Mouse (Mus musculus) G1E (cell line): Measurements from ENCODE around the gene Atoh1.

Experiments
- CTCF ChIP-seq: IDR thresholded peaks from 2 replicates; pipeline ENCODE4 v1.5.1; 2012; ENCODE audit warnings: low read depth, low read length, inconsistent platforms, mixed read lengths
- POLR2AphosphoS5 ChIP-seq: IDR thresholded peaks from 2 replicates; pipeline ENCODE4 v1.6.1; 2012; ENCODE audit warnings: low read depth, low read length, inconsistent platforms; ENCODE audit not compliant: insufficient replicate concordance
- TAL1 ChIP-seq: conservative IDR thresholded peaks from 2 replicates; pipeline ENCODE4 v1.6.1; 2012; ENCODE audit warnings: low read depth, low read length, inconsistent platforms, mixed read lengths

GRCm38 (mm10) chr6:64733311-64733710 lies 4.4 kb downstream of the Atoh1 start:
- no peak for TF ChIP-seq CTCF
- no peak for TF ChIP-seq TAL1
- no peak for TF ChIP-seq POLR2AphosphoS5
